Mouse (Mus musculus) lung, embryonic 14.5 days (tissue): ENCODE data around the gene Kctd21. TPM values are rescaled to one million over a fixed set of nuclear protein-coding genes. Genes with fewer than 3 reads are reported as not detected.

Experiments used
- ATAC-seq: fragments of 200-750 bp; cut with Nextera tagmentation; 2 replicates; pipeline ENCODE4 v1.8.0; 2017; ENCODE audit warnings: mild to moderate bottlenecking, moderate TSS enrichment, moderate library complexity; ENCODE audit not compliant: insufficient read depth
- DNase-seq: peaks from one replicate; pipeline ENCODE4 v3.0.0-alpha.2; 2015
- H3K27ac ChIP-seq: fragments of 300-500 bp; sonication (generic); 2 replicates; pipeline ENCODE4 v1.5.1; 2014; ENCODE audit warnings: low read depth, mild to moderate bottlenecking, moderate library complexity
- H3K27me3 ChIP-seq: fragments of 300-500 bp; sonication (generic); 2 replicates; pipeline ENCODE4 v1.6.1; 2014; ENCODE audit warnings: low read length, control low read depth; ENCODE audit not compliant: insufficient read depth
- H3K36me3 ChIP-seq: fragments of 300-500 bp; sonication (generic); 2 replicates; pipeline ENCODE4 v1.6.1; 2014; ENCODE audit warnings: control low read depth; ENCODE audit not compliant: insufficient read depth
- H3K4me1 ChIP-seq: fragments of 300-500 bp; sonication (generic); 2 replicates; pipeline ENCODE4 v1.6.1; 2014; ENCODE audit warnings: antibody characterized with exemption, control low read depth; ENCODE audit not compliant: insufficient read depth
- H3K4me2 ChIP-seq: fragments of 300-500 bp; sonication (generic); 2 replicates; pipeline ENCODE4 v1.6.1; 2014; ENCODE audit warnings: mild to moderate bottlenecking
- H3K4me3 ChIP-seq: fragments of 300-500 bp; sonication (generic); 2 replicates; pipeline ENCODE4 v1.5.1; 2014; ENCODE audit warnings: low read depth, low read length
- H3K9ac ChIP-seq: fragments of 300-500 bp; sonication (generic); 2 replicates; pipeline ENCODE4 v1.6.1; 2014
- H3K9me3 ChIP-seq: fragments of 300-500 bp; sonication (generic); 2 replicates; pipeline ENCODE4 v1.6.1; 2016; ENCODE audit warnings: low read depth, low read length, control low read depth
- CTCF ChIP-seq: IDR thresholded peaks from 2 replicates; pipeline ENCODE4 v1.5.1; 2016; ENCODE audit warnings: antibody characterized with exemption, low read depth
- WGBS: fragments of 180-500 bp; shearing (Covaris S2); extraction: QIAGEN DNeasy Blood & Tissue Kit; methylation state at CpG from one replicate; pipeline ENCODE4 v1.1.7; 2014; 5-methylcytosine and 5-hydroxymethylcytosine counted together
- polyA plus RNA-seq: library from polyadenylated mRNA; unstranded; fragments of >200 nt; fragmentation: Nextera tagmentation; extraction: Ambion mirVana; gene quantifications from 2 replicates; pipeline ENCODE4 v1.2.1, GENCODE M21; 2014

Kctd21 gene
- polyA plus RNA-seq, 1 experiment from 2014 or later = 4.7 TPM

DNA sequence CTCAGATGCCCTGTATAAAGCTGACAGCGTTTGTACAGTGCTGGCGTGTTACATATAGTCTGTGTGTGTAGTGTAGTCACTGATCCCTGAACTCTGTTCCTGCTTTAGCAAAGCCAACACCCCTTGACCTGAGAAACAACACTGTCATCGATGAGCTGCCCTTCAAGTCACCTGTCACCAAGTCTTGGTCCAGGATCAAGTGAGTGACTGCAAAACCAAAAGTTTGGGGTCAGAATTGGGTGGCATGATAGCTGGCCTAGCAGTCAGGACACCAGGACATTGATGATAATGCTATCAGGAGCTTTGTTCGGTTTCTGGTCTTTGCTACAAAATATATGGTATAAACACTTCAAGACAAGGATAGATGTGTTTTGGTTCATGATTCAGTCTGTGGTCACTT, 29.9 kb upstream of the Kctd21 start:
- no peak for DNase-seq
- TF ChIP-seq CTCF = no peak
- H3K36me3 ChIP-seq = peaks cover 53% of the 10 kb centered on the region
- whole genome bisulfite sequencing = 74% methylated on average over 4 of the region's 4 CpGs
- ATAC-seq = no peak
- no peak overlapping the region for H3K4me3 ChIP-seq
- no peak overlapping the region for H3K9ac ChIP-seq
- H3K4me2 ChIP-seq = no peak overlapping the region
- H3K27ac ChIP-seq = no peak overlapping the region
- H3K27me3 ChIP-seq = no peaks in the 10 kb centered on the region
- no peaks in the 10 kb centered on the region for H3K4me1 ChIP-seq
- no peaks in the 10 kb centered on the region for H3K9me3 ChIP-seq

DNA sequence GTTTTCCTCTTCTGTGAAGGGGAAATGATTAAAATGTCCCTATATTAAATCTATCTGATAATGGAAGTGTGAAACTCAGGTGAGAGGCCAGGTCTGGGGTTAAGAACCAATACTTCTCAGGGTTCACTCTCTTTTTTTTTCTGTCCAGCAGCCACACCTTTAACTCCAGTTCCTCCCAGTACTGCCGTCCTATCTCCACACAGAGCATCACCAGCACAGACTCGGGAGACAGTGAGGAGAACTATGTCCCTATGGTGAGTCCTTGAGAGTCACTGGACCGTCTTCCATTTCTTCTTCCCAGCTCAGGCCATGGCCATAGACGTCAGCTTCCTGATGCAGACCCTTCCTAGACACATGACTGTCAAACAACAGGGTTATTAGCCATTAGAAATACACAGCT, 29.3 kb upstream of the Kctd21 start:
- Histone ChIP-seq H3K9me3 (no peaks in the 10 kb centered on the region), H3K27ac (no peak overlapping the region), H3K4me3 (no peak overlapping the region), H3K27me3 (no peaks in the 10 kb centered on the region), H3K4me1 (no peaks in the 10 kb centered on the region), H3K4me2 (no peak overlapping the region), H3K9ac (no peak overlapping the region), H3K36me3 (peaks cover 56% of the 10 kb centered on the region)
- TF ChIP-seq CTCF = no peak
- 82% methylated on average over 4 of the region's 4 CpGs for WGBS
- ATAC-seq (no peak), DNase-seq (no peak)

DNA sequence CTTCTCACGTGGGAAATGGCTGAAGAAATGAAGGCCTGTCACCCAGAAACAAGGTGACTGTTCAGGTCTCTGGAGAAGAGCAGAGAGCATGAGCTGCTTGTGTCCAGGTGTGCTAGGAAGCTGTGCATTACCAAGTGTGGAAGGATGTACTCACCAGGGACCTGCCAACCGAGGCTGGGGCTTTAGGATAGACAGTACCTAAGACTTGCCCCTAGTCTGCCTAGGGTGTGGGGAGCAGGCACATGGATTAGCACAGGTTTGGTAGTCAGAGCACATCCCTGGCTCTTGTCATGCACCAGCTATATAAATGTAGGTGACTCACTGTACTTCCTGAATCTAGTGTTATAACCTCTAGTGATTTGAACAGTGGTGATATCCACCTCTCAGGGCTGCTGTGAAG, 28.5 kb upstream of the Kctd21 start:
- no peak for ATAC-seq
- H3K9ac ChIP-seq = no peak overlapping the region
- no peaks in the 10 kb centered on the region for H3K27me3 ChIP-seq
- H3K4me2 ChIP-seq = no peak overlapping the region
- no peaks in the 10 kb centered on the region for H3K4me1 ChIP-seq
- no peaks in the 10 kb centered on the region for H3K9me3 ChIP-seq
- no peak for DNase-seq
- TF ChIP-seq CTCF = no peak
- WGBS = 69% methylated on average over 2 of the region's 2 CpGs
- no peak overlapping the region for H3K4me3 ChIP-seq
- peaks cover 61% of the 10 kb centered on the region for H3K36me3 ChIP-seq
- no peak overlapping the region for H3K27ac ChIP-seq

DNA sequence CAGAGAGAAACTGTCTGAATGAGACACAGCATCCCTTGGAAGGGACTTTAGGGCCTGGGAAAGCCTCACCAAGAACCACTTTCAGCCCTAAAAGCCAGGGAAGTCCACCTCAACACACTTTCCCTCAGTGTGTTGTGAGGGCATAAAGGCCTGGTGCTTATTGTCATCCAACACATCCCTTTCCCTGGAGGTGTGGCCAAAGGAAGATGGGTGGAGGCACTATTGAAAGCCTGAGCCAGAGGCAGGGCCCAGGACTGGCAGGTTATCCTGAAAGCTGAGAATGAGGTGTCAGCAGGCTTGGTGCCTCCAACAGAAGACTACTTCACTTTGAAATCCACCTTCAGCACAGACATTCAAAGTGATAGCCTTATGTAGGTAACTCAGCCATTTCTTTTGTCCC, 27.7 kb upstream of the Kctd21 start:
- Histone ChIP-seq H3K9ac (no peak overlapping the region), H3K4me2 (no peak overlapping the region), H3K27me3 (no peaks in the 10 kb centered on the region), H3K4me3 (no peak overlapping the region), H3K27ac (no peak overlapping the region), H3K36me3 (peaks cover 58% of the 10 kb centered on the region), H3K4me1 (no peaks in the 10 kb centered on the region), H3K9me3 (no peaks in the 10 kb centered on the region)
- TF ChIP-seq CTCF = no peak
- DNase-seq (no peak), ATAC-seq (no peak)

DNA sequence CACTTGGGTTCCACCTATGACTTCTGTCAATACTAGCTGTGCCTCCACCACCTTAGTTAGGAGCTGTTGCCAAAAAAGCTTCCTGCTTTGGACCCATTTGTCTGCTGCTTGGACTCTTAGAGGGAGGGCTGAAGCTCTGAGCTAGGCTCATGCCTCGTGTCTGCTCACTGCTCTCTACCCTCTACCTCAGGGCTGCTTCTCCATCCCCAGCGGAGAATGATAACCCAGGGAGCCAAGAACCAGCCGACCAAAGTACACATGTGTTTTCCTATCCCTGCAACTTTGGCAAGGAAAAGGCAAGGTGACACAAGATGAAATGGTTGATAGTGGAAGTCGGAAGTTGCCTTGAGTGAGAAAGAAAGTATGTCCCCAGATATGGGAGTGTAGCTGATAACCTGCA, 26.9 kb upstream of the Kctd21 start:
- no peak overlapping the region for H3K4me2 ChIP-seq
- H3K27ac ChIP-seq = no peak overlapping the region
- peaks cover 62% of the 10 kb centered on the region for H3K36me3 ChIP-seq
- no peaks in the 10 kb centered on the region for H3K27me3 ChIP-seq
- H3K9me3 ChIP-seq = no peaks in the 10 kb centered on the region
- WGBS = 82% methylated on average over 4 of the region's 4 CpGs
- no peak overlapping the region for H3K4me3 ChIP-seq
- no peak for TF ChIP-seq CTCF
- ATAC-seq (no peak), DNase-seq (no peak)
- no peak overlapping the region for H3K9ac ChIP-seq
- H3K4me1 ChIP-seq = no peaks in the 10 kb centered on the region

DNA sequence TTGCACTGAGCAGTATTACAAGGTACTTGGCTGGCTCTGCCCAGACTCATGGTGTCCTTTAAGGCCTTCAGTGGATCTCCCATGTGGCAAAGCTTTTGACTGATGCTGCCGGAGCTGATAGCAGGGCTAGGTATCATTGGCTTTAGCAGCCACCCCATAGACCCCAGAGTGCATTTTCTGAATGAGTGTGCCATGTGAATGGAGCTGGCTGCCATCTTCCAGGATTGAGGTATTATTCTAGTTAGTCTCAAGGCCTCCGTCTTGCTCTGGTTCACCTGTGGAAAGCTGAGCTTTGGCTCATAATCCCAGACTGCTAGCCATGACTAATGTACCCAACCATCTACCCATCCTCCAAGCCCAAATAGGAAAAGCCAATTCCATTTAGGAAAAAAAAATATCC, 25.3 kb upstream of the Kctd21 start:
- 88% methylated on average over 2 of the region's 2 CpGs for WGBS
- no peaks in the 10 kb centered on the region for H3K4me1 ChIP-seq
- no peaks in the 10 kb centered on the region for H3K27me3 ChIP-seq
- H3K4me2 ChIP-seq = no peak overlapping the region
- H3K4me3 ChIP-seq = no peak overlapping the region
- H3K27ac ChIP-seq = no peak overlapping the region
- DNase-seq = no peak
- H3K9me3 ChIP-seq = no peaks in the 10 kb centered on the region
- H3K36me3 ChIP-seq = peaks cover 61% of the 10 kb centered on the region
- no peak for TF ChIP-seq CTCF
- no peak for ATAC-seq
- H3K9ac ChIP-seq = no peak overlapping the region

DNA sequence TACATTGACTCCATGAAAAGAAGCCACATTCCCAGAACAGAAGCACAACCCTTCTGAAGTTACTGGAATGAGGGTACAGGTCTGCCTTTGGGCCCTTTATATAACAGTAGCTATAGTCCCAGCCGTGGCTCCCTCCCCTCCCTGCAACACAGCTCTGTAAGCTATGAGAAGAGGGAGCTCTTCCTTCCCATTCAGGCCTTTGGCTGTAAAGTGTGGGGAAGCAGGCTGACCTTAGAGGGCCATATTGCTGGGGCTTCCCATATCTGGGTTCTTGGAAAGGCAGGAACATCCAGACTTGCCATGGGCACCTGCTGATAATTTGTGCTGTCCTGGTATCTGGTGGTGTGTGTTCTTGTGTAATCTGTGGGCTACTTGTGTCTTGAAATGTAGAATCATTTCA, 24.6 kb upstream of the Kctd21 start:
- Histone ChIP-seq H3K4me3 (no peak overlapping the region), H3K9me3 (no peaks in the 10 kb centered on the region), H3K27ac (no peak overlapping the region), H3K36me3 (peaks cover 59% of the 10 kb centered on the region), H3K9ac (no peak overlapping the region), H3K27me3 (no peaks in the 10 kb centered on the region), H3K4me1 (no peaks in the 10 kb centered on the region), H3K4me2 (no peak overlapping the region)
- TF ChIP-seq CTCF = no peak
- DNase-seq = no peak
- ATAC-seq = no peak
- WGBS = 88% methylated on average over 1 of the region's 1 CpGs
